Mouse (Mus musculus): ENCODE results near the gene Ap3s2. TPM values are rescaled to one million over a fixed set of nuclear protein-coding genes. Genes with fewer than 3 reads are reported as not detected.

Gene Ap3s2
- polyA plus RNA-seq (2015; fragmentation: Nextera tagmentation; extraction: Ambion mirVana), result 51.0 and 51.2 TPM in 2 replicates

DNA sequence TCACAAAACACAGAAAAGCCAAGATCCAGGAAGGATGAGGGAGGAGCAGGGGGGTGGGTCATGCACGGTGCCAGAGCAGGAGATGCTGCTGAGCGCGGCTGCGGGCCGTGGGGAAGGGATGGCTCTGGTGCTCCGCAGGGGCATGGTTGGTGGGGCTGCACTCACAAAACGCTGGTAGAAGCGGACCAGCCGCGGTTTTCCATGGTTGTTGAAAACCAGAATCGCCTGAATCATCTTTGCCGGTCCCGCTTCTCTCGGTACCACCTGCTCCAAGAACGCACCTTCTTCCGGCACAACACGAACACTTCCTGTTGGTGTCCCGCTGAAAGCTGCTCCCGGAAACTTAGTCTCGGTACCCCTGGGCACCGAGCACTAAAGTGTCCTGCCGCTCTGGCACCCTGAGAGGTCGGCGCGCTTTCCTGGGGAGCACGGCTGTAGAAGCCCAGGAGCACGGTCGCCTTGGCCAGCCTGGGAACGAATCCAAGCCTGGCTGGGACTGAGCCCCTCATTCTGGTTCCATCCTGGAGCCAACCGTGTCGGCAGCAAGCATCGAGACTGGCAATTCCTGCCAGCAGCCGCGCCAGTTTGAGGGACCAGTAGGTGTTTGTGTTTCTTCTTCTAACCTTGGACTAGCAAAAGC is at the start of gene Ap3s2:
Ap3s2 (minus strand) TSS at position 306 of the 640 bp plus-strand sequence.
- no peaks in the 10 kb centered on the region for H3K27me3 ChIP-seq
- H3K4me1 ChIP-seq (replicated peaks), result peaks cover 24% of the 10 kb centered on the region
- H3K27ac ChIP-seq, result peak within 1 kb of the TSS; percentile 91
- peak; percentile 96 for ATAC-seq (ENCODE audit: low FRiP score)
- H3K9ac ChIP-seq, result peak within 1 kb of the TSS; percentile 86
- H3K4me3 ChIP-seq, result peak within 1 kb of the TSS; percentile 83
- peak within 1 kb of the TSS; percentile 73 for H3K4me2 ChIP-seq
- WGBS, result under 1% methylated on average over 34 of the region's 34 CpGs
- no peaks in the 10 kb centered on the region for H3K9me3 ChIP-seq
- H3K36me3 ChIP-seq, result peaks cover 11% of the 10 kb centered on the region

GRCm38 (mm10) chr7:79968326-79968725 is 47.9 kb upstream of the Ap3s2 start:
- no peak for ATAC-seq (ENCODE audit: low FRiP score)
- no peaks in the 10 kb centered on the region for H3K27me3 ChIP-seq
- H3K4me2 ChIP-seq, result no peak overlapping the region
- no peak overlapping the region for H3K27ac ChIP-seq
- no peak overlapping the region for H3K4me3 ChIP-seq
- no peak overlapping the region for H3K9ac ChIP-seq
- 79% methylated on average over 6 of the region's 6 CpGs for WGBS
- no peaks in the 10 kb centered on the region for H3K9me3 ChIP-seq
- H3K4me1 ChIP-seq (replicated peaks), result no peaks in the 10 kb centered on the region
- H3K36me3 ChIP-seq, result no peaks in the 10 kb centered on the region

- Histone ChIP-seq H3K4me1 (replicated peaks) (no peaks in the 10 kb centered on the region), H3K9me3 (no peaks in the 10 kb centered on the region), H3K36me3 (no peaks in the 10 kb centered on the region), H3K4me3 (no peak overlapping the region), H3K4me2 (no peak overlapping the region), H3K27me3 (no peaks in the 10 kb centered on the region), H3K9ac (no peak overlapping the region), H3K27ac (no peak overlapping the region)
- 70% methylated on average over 1 of the region's 1 CpGs for WGBS
- no peak for ATAC-seq (ENCODE audit: low FRiP score)
These were observed 41.2 kb upstream of the Ap3s2 start for GRCm38 (mm10) chr7:79961600-79961999.

GRCm38 (mm10) chr7:79956131-79956530 is 35.7 kb upstream of the Ap3s2 start:
- no peaks in the 10 kb centered on the region for H3K36me3 ChIP-seq
- H3K9ac ChIP-seq, result no peak overlapping the region
- H3K4me1 ChIP-seq (replicated peaks), result no peaks in the 10 kb centered on the region
- no peaks in the 10 kb centered on the region for H3K27me3 ChIP-seq
- no peak overlapping the region for H3K27ac ChIP-seq
- no peak for ATAC-seq (ENCODE audit: low FRiP score)
- no peak overlapping the region for H3K4me3 ChIP-seq
- no peak overlapping the region for H3K4me2 ChIP-seq
- H3K9me3 ChIP-seq, result no peaks in the 10 kb centered on the region
- 88% methylated on average over 1 of the region's 1 CpGs for WGBS

DNA sequence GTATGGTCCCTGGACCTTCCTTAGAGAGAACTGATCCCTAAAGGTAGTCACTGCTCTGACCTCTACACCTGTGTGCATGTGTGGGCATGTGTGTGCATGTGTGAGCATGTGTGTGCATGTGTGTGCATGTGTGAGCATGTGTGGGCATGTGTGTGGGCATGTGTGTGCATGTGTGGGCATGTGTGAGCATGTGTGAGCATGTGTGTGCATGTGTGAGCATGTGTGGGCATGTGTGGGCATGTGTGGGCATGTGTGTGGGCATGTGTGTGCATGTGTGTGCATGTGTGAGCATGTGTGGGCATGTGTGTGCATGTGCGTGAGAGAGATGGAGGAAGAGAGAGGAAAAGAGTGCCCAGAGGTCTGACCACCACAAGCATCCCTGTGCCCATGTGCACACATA is 34.4 kb upstream of the Ap3s2 start:
- Histone ChIP-seq H3K4me2 (no peak overlapping the region), H3K9me3 (no peaks in the 10 kb centered on the region)
- 86% methylated on average over 1 of the region's 1 CpGs for WGBS

GRCm38 (mm10) chr7:79951038-79951437 is 30.6 kb upstream of the Ap3s2 start:
- H3K4me3 ChIP-seq, result no peak overlapping the region
- H3K27me3 ChIP-seq, result no peaks in the 10 kb centered on the region
- H3K9ac ChIP-seq, result no peak overlapping the region
- H3K27ac ChIP-seq, result no peak overlapping the region
- H3K36me3 ChIP-seq, result no peaks in the 10 kb centered on the region
- no peaks in the 10 kb centered on the region for H3K4me1 ChIP-seq (replicated peaks)
- no peak for ATAC-seq (ENCODE audit: low FRiP score)
- H3K4me2 ChIP-seq, result no peak overlapping the region
- WGBS, result 72% methylated on average over 3 of the region's 3 CpGs
- H3K9me3 ChIP-seq, result no peaks in the 10 kb centered on the region

More for the DNA sequence above, 34.4 kb upstream of the Ap3s2 start:
- Histone ChIP-seq H3K4me3 (no peak overlapping the region), H3K4me1 (replicated peaks) (no peaks in the 10 kb centered on the region), H3K9ac (no peak overlapping the region), H3K36me3 (no peaks in the 10 kb centered on the region), H3K27me3 (no peaks in the 10 kb centered on the region), H3K27ac (no peak overlapping the region)
- ATAC-seq (ENCODE audit: low FRiP score), result no peak

DNA sequence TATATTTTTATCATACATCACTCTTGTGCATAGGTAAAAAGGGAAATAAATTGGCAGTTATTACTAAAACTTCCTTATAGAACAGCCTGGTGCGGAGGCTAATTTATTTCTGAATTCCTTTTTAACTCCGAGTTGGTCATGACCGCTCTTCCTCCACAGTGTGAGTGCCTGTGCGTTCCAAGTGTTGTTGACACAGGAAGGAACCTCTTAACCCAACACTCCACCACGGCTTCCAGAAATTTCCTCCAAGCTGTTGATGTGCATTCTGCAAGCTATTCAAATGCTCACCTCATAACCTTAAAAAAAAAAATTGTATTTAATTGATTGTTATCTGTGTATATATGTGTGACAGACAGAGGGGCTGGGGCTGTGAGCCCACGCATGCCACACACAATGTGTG is 29.8 kb upstream of the Ap3s2 start:
- Histone ChIP-seq H3K4me1 (replicated peaks) (no peaks in the 10 kb centered on the region), H3K9ac (no peak overlapping the region), H3K36me3 (no peaks in the 10 kb centered on the region), H3K9me3 (no peaks in the 10 kb centered on the region), H3K27me3 (no peaks in the 10 kb centered on the region), H3K27ac (no peak overlapping the region), H3K4me3 (no peak overlapping the region), H3K4me2 (no peak overlapping the region)
- ATAC-seq (ENCODE audit: low FRiP score), result no peak
- WGBS, result 82% methylated on average over 6 of the region's 6 CpGs

DNA sequence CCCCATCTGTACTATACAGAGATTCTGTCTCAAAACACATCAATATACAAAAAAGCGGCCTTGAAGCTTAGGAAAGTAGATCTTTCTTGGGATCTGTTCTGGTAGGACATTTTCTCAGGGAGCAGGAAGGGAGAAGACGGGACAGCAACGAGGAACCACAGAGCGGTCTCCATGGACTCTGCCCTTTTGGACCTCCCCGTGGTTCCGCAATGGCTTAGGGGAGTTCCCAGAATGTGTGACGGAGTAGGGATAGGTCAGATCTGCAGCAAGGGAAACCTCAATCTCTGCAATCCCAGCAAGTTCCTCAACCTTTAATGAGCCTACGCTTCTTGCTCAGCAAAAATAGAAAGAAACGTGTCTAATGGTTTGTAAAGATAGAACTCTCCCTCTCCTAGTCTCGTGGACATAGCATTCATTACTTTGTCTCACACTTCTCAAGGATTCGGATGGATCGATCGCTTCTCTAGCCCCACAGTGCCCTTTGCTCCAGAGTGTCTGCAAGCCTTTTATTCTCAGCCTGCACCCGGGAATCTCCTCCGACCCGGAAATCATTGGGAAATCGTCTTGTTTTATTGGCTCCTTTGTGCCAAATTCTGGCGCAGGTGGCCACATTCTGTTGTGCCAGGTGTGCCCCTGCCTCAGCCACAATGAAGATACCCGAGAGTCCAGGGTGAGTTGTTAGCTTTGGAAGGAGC is 15.2 kb upstream of the Ap3s2 start:
- H3K27me3 ChIP-seq, result peaks cover 3% of the 10 kb centered on the region; the same call in 1 of the 2 replicates
- peak overlapping the region; percentile 74 for H3K9ac ChIP-seq
- peak overlapping the region; percentile 50 for H3K27ac ChIP-seq
- peak; percentile 43; the same call in 1 of the 2 replicates for ATAC-seq (ENCODE audit: low FRiP score)
- H3K4me1 ChIP-seq (replicated peaks), result peaks cover 22% of the 10 kb centered on the region
- H3K4me2 ChIP-seq, result peak overlapping the region; percentile 65
- no peaks in the 10 kb centered on the region for H3K9me3 ChIP-seq
- H3K4me3 ChIP-seq, result peak overlapping the region; percentile 50
- WGBS, result 7% methylated on average over 19 of the region's 19 CpGs
- H3K36me3 ChIP-seq, result no peaks in the 10 kb centered on the region

- Histone ChIP-seq H3K4me2 (peak within 1 kb of the TSS; percentile 65), H3K4me1 (replicated peaks) (peaks cover 22% of the 10 kb centered on the region), H3K36me3 (0 out of 2 replicates have a peak, but pooled peaks cover 4% of the 10 kb centered on the region), H3K27me3 (peaks cover 3% of the 10 kb centered on the region; the same call in 1 of the 2 replicates), H3K9me3 (no peaks in the 10 kb centered on the region), H3K27ac (peak within 1 kb of the TSS; percentile 50), H3K9ac (peak within 1 kb of the TSS; percentile 74), H3K4me3 (peak within 1 kb of the TSS; percentile 50)
- peak; percentile 69 for ATAC-seq (ENCODE audit: low FRiP score)
- WGBS, result 2% methylated on average over 32 of the region's 32 CpGs
These were observed 14.5 kb upstream of the Ap3s2 start, which contains the start of gene Arpin for GRCm38 (mm10) chr7:79934862-79935510. TSS of gene Arpin (minus strand) at chr7:79935359.

DNA sequence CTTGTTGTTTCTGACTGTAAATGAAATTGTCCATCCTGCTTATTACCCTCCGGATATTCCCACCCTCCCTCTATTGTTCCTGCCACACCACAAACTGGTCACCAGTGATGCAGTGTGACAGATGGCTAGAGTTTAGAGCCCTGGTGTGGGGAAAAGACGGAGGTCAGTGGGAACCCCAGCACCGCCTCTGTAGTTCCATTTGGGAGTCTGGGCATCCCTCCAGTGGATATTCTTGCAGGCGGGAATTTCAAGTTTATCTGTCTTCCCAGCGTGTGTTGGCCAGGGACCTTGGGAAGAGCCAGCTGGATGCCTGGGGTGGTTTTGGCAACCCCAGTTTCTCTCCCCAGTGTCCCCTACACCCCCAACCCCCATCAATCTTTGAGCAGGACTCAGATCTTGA is 14.0 kb upstream of the Ap3s2 start:
- Histone ChIP-seq H3K9me3 (no peaks in the 10 kb centered on the region), H3K4me2 (peak overlapping the region; percentile 65), H3K27ac (peak overlapping the region; percentile 50), H3K9ac (peak overlapping the region; percentile 74), H3K36me3 (0 out of 2 replicates have a peak, but pooled peaks cover 4% of the 10 kb centered on the region), H3K4me1 (replicated peaks) (peaks cover 22% of the 10 kb centered on the region), H3K27me3 (peaks cover 3% of the 10 kb centered on the region; the same call in 1 of the 2 replicates), H3K4me3 (peak overlapping the region; percentile 50)
- WGBS, result 39% methylated on average over 5 of the region's 5 CpGs
- ATAC-seq (ENCODE audit: low FRiP score), result peak; percentile 47; the same call in 1 of the 2 replicates

GRCm38 (mm10) chr7:79928516-79929052 is 8.1 kb upstream of the Ap3s2 start:
- Histone ChIP-seq H3K27ac (no peak overlapping the region), H3K27me3 (no peaks in the 10 kb centered on the region), H3K4me3 (no peak overlapping the region), H3K36me3 (peaks cover 41% of the 10 kb centered on the region), H3K9me3 (no peaks in the 10 kb centered on the region), H3K4me1 (replicated peaks) (no peaks in the 10 kb centered on the region), H3K4me2 (no peak overlapping the region), H3K9ac (no peak overlapping the region)
- WGBS, result 66% methylated on average over 2 of the region's 2 CpGs
- no peak for ATAC-seq (ENCODE audit: low FRiP score)

- Histone ChIP-seq H3K9me3 (no peaks in the 10 kb centered on the region), H3K4me2 (no peak overlapping the region), H3K9ac (no peak overlapping the region), H3K36me3 (peaks cover 54% of the 10 kb centered on the region), H3K4me1 (replicated peaks) (peaks cover 7% of the 10 kb centered on the region), H3K27me3 (no peaks in the 10 kb centered on the region), H3K27ac (no peak overlapping the region), H3K4me3 (no peak overlapping the region)
- no peak for ATAC-seq (ENCODE audit: low FRiP score)
- WGBS, result 78% methylated on average over 3 of the region's 3 CpGs
These were observed 5.9 kb downstream of the Ap3s2 start for GRCm38 (mm10) chr7:79914556-79914955.

Measured in hindbrain, embryonic 13.5 days (tissue).